11 mouse cellular contexts compared by ENCODE assay signal in the genomic region with DNA sequence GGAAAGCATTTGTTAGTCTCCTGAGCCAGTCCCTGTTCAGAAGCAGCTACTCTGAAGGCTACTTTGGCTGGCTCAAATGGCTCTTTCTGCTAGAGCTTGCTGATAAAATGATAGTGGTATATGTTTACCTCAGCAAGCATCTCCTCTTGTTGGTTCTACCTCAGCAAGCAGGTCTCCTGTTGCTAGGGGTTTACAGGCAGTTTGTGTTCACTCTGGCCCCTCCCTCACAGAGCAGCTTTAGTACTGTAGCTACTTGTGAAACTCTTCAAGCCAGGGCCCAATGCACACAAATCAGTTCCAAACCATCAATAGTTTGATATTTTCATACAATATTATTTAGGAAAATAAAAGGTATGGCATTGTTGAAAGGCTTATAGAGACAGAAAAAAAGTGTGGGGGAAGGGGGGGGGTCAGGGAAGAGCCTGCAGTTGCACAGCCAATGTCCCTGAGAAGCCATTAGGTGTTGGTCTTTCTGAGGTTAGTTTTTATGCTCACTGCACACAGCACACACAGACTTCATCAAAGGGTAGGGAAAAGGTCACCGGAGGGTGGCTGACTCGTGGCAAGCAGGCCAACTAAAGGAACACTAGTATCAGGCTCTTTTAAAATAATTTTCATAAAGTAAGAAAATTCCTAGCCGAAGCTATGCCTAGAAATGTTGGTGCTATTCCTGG.
DNase-seq lines count a peak whose midpoint lies in the region; ATAC-seq lines count a peak whose summit lies in the region.
"Had no signal": no experiment of that assay in that cellular context is flagged by ENCODE, and none has a peak within 500 bp of the region (broad histone marks: within the 10 kb centered on the region; RNA-seq: fewer than 3 reads in every experiment).

No protein-coding gene starts in this region.

- no peak for ATAC-seq in hindbrain, embryonic 11.5 days (ENCODE audit: low FRiP score)
- ATAC-seq in forebrain, embryonic 16.5 days, result no peak; the same call in 1 of the 2 replicates

- no peaks in the 10 kb centered on the region for H3K9me3 ChIP-seq in hindbrain, embryonic 10.5 days
- no peaks in the 10 kb centered on the region for H3K9me3 ChIP-seq in hindbrain, embryonic 11.5 days (ENCODE audit: control insufficient read depth, low read length)
- peaks cover 3% of the 10 kb centered on the region; the same call in 1 of the 2 replicates for H3K9me3 ChIP-seq in forebrain, embryonic 16.5 days (ENCODE audit: control insufficient read depth, low read length)
- H3K9me3 ChIP-seq: liver, embryonic 13.5 days; neural tube, embryonic 12.5 days had no signal

- no peaks in the 10 kb centered on the region for H3K27me3 ChIP-seq in hindbrain, embryonic 10.5 days (ENCODE audit: insufficient read depth, poor library complexity, severe bottlenecking)
- no peaks in the 10 kb centered on the region for H3K27me3 ChIP-seq in hindbrain, embryonic 11.5 days (ENCODE audit: control insufficient read depth, insufficient read depth, low read length)
- H3K27me3 ChIP-seq in forebrain, embryonic 16.5 days (replicated peaks; ENCODE audit: control insufficient read depth, insufficient read depth, low read length), result no peaks in the 10 kb centered on the region
- H3K27me3 ChIP-seq: liver, embryonic 13.5 days; neural tube, embryonic 12.5 days had no signal

- no peak overlapping the region for H3K4me2 ChIP-seq in hindbrain, embryonic 11.5 days (replicated peaks; ENCODE audit: low read depth, low read length)
- no peak overlapping the region for H3K4me2 ChIP-seq in forebrain, embryonic 16.5 days (ENCODE audit: low read length)
- H3K4me2 ChIP-seq: liver, embryonic 13.5 days had no signal

- peak; percentile 21 for DNase-seq in adrenal gland, postnatal 10 days
- DNase-seq in adrenal gland, adult 8-10 months, result no peak
- no peak for DNase-seq in hindbrain, embryonic 10.5 days (ENCODE audit: low spot score)
- no peak for DNase-seq in hindbrain, embryonic 11.5 days (ENCODE audit: low spot score)
- peak; percentile 57 for DNase-seq in kidney, postnatal 36 days
- DNase-seq in cerebellum, adult 9-10 months, result no peak
- DNase-seq in thymus, postnatal 36 days, result no peak
- DNase-seq: liver, embryonic 13.5 days had no signal

- H3K9ac ChIP-seq in hindbrain, embryonic 11.5 days (ENCODE audit: low read depth, low read length), result no peak overlapping the region
- no peak overlapping the region for H3K9ac ChIP-seq in forebrain, embryonic 16.5 days (replicated peaks; ENCODE audit: low read depth, low read length)
- H3K9ac ChIP-seq: liver, embryonic 13.5 days; neural tube, embryonic 12.5 days had no signal

- WGBS in hindbrain, embryonic 10.5 days, result 67% methylated on average over 3 of the region's 3 CpGs
- WGBS in hindbrain, embryonic 11.5 days, result 63% methylated on average over 3 of the region's 3 CpGs
- WGBS in forebrain, embryonic 16.5 days, result 44% methylated on average over 3 of the region's 3 CpGs

- H3K4me3 ChIP-seq in hindbrain, embryonic 10.5 days, result no peak overlapping the region
- H3K4me3 ChIP-seq in hindbrain, embryonic 11.5 days (ENCODE audit: low read depth, low read length), result no peak overlapping the region
- no peak overlapping the region for H3K4me3 ChIP-seq in forebrain, embryonic 16.5 days (replicated peaks; ENCODE audit: low read length)
- H3K4me3 ChIP-seq: liver, embryonic 13.5 days; neural tube, embryonic 12.5 days had no signal

- H3K36me3 ChIP-seq in hindbrain, embryonic 10.5 days, result no peaks in the 10 kb centered on the region
- no peaks in the 10 kb centered on the region for H3K36me3 ChIP-seq in hindbrain, embryonic 11.5 days (ENCODE audit: control insufficient read depth, insufficient read depth, low read length)
- no peaks in the 10 kb centered on the region for H3K36me3 ChIP-seq in forebrain, embryonic 16.5 days (ENCODE audit: control insufficient read depth, insufficient read depth)
- H3K36me3 ChIP-seq: liver, embryonic 13.5 days; neural tube, embryonic 12.5 days had no signal

- peaks cover 26% of the 10 kb centered on the region for H3K4me1 ChIP-seq in hindbrain, embryonic 10.5 days (replicated peaks)
- H3K4me1 ChIP-seq in hindbrain, embryonic 11.5 days (replicated peaks; ENCODE audit: control insufficient read depth, insufficient read depth, low read length), result no peaks in the 10 kb centered on the region
- peaks cover 21% of the 10 kb centered on the region for H3K4me1 ChIP-seq in forebrain, embryonic 16.5 days (replicated peaks; ENCODE audit: control insufficient read depth, insufficient read depth, low read length)
- H3K4me1 ChIP-seq: liver, embryonic 13.5 days had no signal

- peak overlapping the region; percentile 77; the same call in 1 of the 2 replicates for H3K27ac ChIP-seq in hindbrain, embryonic 10.5 days
- H3K27ac ChIP-seq in hindbrain, embryonic 11.5 days (ENCODE audit: low read depth, low read length), result no peak overlapping the region
- peak overlapping the region; percentile 35; the same call in 1 of the 2 replicates for H3K27ac ChIP-seq in forebrain, embryonic 16.5 days (ENCODE audit: low read length)
- H3K27ac ChIP-seq: liver, embryonic 13.5 days; macrophage; neural tube, embryonic 12.5 days had no signal

Comparison
In these comparisons a context has a peak if more than half of its experiments do, and no peak if none do; other contexts are left out.
1. DNase-seq: peak in adrenal gland, postnatal 10 days (single experiment) and kidney, postnatal 36 days (2 of 2); none in adrenal gland, adult 8-10 months (single experiment), hindbrain, embryonic 10.5 days (single experiment), hindbrain, embryonic 11.5 days (single experiment), cerebellum, adult 9-10 months (single experiment) and thymus, postnatal 36 days (0 of 2).